Mouse (Mus musculus) lung, embryonic 14.5 days (tissue): ENCODE data around the gene Adgra1. TPM values are rescaled to one million over a fixed set of nuclear protein-coding genes. Genes with fewer than 3 reads are reported as not detected.

Experiments used
- ATAC-seq: fragments of 200-750 bp; cut with Nextera tagmentation; 2 replicates; pipeline ENCODE4 v1.8.0; 2017; ENCODE audit warnings: mild to moderate bottlenecking, moderate TSS enrichment, moderate library complexity; ENCODE audit not compliant: insufficient read depth
- DNase-seq: peaks from one replicate; pipeline ENCODE4 v3.0.0-alpha.2; 2015
- H3K27ac ChIP-seq: fragments of 300-500 bp; sonication (generic); 2 replicates; pipeline ENCODE4 v1.5.1; 2014; ENCODE audit warnings: low read depth, mild to moderate bottlenecking, moderate library complexity
- H3K27me3 ChIP-seq: fragments of 300-500 bp; sonication (generic); 2 replicates; pipeline ENCODE4 v1.6.1; 2014; ENCODE audit warnings: low read length, control low read depth; ENCODE audit not compliant: insufficient read depth
- H3K36me3 ChIP-seq: fragments of 300-500 bp; sonication (generic); 2 replicates; pipeline ENCODE4 v1.6.1; 2014; ENCODE audit warnings: control low read depth; ENCODE audit not compliant: insufficient read depth
- H3K4me1 ChIP-seq: fragments of 300-500 bp; sonication (generic); 2 replicates; pipeline ENCODE4 v1.6.1; 2014; ENCODE audit warnings: antibody characterized with exemption, control low read depth; ENCODE audit not compliant: insufficient read depth
- H3K4me2 ChIP-seq: fragments of 300-500 bp; sonication (generic); 2 replicates; pipeline ENCODE4 v1.6.1; 2014; ENCODE audit warnings: mild to moderate bottlenecking
- H3K4me3 ChIP-seq: fragments of 300-500 bp; sonication (generic); 2 replicates; pipeline ENCODE4 v1.5.1; 2014; ENCODE audit warnings: low read depth, low read length
- H3K9ac ChIP-seq: fragments of 300-500 bp; sonication (generic); 2 replicates; pipeline ENCODE4 v1.6.1; 2014
- H3K9me3 ChIP-seq: fragments of 300-500 bp; sonication (generic); 2 replicates; pipeline ENCODE4 v1.6.1; 2016; ENCODE audit warnings: low read depth, low read length, control low read depth
- CTCF ChIP-seq: IDR thresholded peaks from 2 replicates; pipeline ENCODE4 v1.5.1; 2016; ENCODE audit warnings: antibody characterized with exemption, low read depth
- WGBS: fragments of 180-500 bp; shearing (Covaris S2); extraction: QIAGEN DNeasy Blood & Tissue Kit; methylation state at CpG from one replicate; pipeline ENCODE4 v1.1.7; 2014; 5-methylcytosine and 5-hydroxymethylcytosine counted together
- polyA plus RNA-seq: library from polyadenylated mRNA; unstranded; fragments of >200 nt; fragmentation: Nextera tagmentation; extraction: Ambion mirVana; gene quantifications from 2 replicates; pipeline ENCODE4 v1.2.1, GENCODE M21; 2014

Adgra1 gene
- polyA plus RNA-seq, 1 experiment from 2014 or later: not detected

GRCm38 (mm10) chr7:139896796-139897195 is 62.8 kb downstream of the Adgra1 start:
- Histone ChIP-seq H3K9me3 (no peaks in the 10 kb centered on the region), H3K36me3 (no peaks in the 10 kb centered on the region), H3K27ac (no peak overlapping the region), H3K4me2 (no peak overlapping the region), H3K4me3 (no peak overlapping the region), H3K4me1 (no peaks in the 10 kb centered on the region), H3K27me3 (peaks cover 37% of the 10 kb centered on the region), H3K9ac (no peak overlapping the region)
- ATAC-seq (no peak), DNase-seq (no peak)
- WGBS: 73% methylated on average over 7 of the region's 7 CpGs
- no peak for TF ChIP-seq CTCF

DNA sequence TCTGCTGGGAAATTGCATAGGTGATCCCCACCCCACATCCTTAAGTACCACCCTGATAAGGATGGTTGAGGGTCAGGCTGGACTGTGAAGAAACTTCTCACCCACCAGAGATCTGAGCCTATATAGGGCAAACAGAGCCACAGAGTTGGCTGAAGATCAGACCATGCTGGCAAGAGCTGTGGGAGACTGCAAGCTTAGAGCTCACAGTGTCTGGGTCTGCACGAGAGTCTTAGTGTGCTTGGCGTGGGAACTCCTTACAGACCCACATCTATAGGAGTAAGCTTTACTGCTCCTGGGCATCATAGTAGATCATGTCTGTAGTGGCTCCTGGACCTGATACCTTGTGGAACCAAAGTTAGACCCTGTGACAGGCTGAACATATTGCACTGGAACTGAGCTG is 64.6 kb downstream of the Adgra1 start:
- Histone ChIP-seq H3K36me3 (no peaks in the 10 kb centered on the region), H3K27ac (no peak overlapping the region), H3K4me1 (no peaks in the 10 kb centered on the region), H3K9ac (no peak overlapping the region), H3K9me3 (no peaks in the 10 kb centered on the region), H3K27me3 (peaks cover 29% of the 10 kb centered on the region), H3K4me2 (no peak overlapping the region), H3K4me3 (no peak overlapping the region)
- ATAC-seq: no peak
- WGBS: 66% methylated on average over 2 of the region's 2 CpGs
- no peak for TF ChIP-seq CTCF
- DNase-seq: no peak

- H3K9me3 ChIP-seq: no peaks in the 10 kb centered on the region
- TF ChIP-seq CTCF: no peak
- 75% methylated on average over 7 of the region's 7 CpGs for WGBS
- no peak for ATAC-seq
- no peak overlapping the region for H3K4me3 ChIP-seq
- H3K27me3 ChIP-seq: peaks cover 20% of the 10 kb centered on the region
- no peak for DNase-seq
- H3K27ac ChIP-seq: no peak overlapping the region
- H3K36me3 ChIP-seq: no peaks in the 10 kb centered on the region
- no peaks in the 10 kb centered on the region for H3K4me1 ChIP-seq
- H3K4me2 ChIP-seq: no peak overlapping the region
- H3K9ac ChIP-seq: no peak overlapping the region
Measured at GRCm38 (mm10) chr7:139899505-139899904, 65.5 kb downstream of the Adgra1 start.

DNA sequence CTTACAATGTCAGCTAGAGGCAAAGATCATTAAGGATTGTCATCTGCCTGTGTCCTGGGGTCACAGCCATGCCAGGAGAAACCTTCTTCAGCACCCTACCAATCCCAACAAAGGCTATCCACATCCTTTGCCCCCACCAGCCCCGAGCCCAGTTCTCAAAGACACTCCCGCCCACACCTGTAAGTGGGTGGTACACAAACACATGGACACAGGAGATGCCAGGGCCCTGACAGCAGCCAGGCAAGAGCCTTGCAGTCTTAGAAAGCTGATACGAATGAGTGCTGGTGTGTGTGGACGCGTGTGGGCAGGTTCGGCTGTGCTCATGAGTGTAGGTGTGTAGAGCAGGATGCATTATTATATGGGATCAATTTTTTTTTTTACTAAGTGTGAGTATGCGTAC is 66.5 kb downstream of the Adgra1 start:
- no peak for ATAC-seq
- Histone ChIP-seq H3K4me1 (no peaks in the 10 kb centered on the region), H3K9ac (no peak overlapping the region), H3K27ac (no peak overlapping the region), H3K27me3 (peaks cover 10% of the 10 kb centered on the region), H3K4me3 (no peak overlapping the region), H3K9me3 (no peaks in the 10 kb centered on the region), H3K36me3 (no peaks in the 10 kb centered on the region), H3K4me2 (no peak overlapping the region)
- no peak for TF ChIP-seq CTCF
- 90% methylated on average over 7 of the region's 7 CpGs for WGBS
- no peak for DNase-seq

DNA sequence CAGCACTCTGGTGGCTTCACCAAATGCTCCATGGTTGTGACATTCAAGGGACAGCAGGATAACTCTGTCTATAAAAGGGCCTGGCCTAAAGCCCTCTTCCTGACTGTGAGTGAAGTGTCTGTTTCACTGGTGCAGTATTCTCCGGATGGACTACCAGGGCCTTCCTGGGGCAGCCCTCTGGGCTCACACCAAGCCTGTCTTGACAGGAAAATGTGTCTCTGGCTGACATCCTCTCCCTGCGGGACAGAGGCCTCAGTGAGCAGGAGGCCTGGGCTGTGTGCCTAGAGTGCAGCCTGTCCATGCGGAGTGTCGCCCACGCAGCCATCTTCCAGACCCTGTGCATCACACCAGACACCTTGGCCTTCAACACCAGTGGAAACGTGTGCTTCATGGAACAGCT is 66.9 kb downstream of the Adgra1 start:
- 73% methylated on average over 6 of the region's 6 CpGs for WGBS
- ATAC-seq: no peak
- Histone ChIP-seq H3K4me3 (no peak overlapping the region), H3K27ac (no peak overlapping the region), H3K36me3 (no peaks in the 10 kb centered on the region), H3K9ac (no peak overlapping the region), H3K4me1 (no peaks in the 10 kb centered on the region), H3K4me2 (no peak overlapping the region), H3K27me3 (peaks cover 6% of the 10 kb centered on the region; the same call in 1 of the 2 replicates), H3K9me3 (no peaks in the 10 kb centered on the region)
- no peak for TF ChIP-seq CTCF
- DNase-seq: no peak

DNA sequence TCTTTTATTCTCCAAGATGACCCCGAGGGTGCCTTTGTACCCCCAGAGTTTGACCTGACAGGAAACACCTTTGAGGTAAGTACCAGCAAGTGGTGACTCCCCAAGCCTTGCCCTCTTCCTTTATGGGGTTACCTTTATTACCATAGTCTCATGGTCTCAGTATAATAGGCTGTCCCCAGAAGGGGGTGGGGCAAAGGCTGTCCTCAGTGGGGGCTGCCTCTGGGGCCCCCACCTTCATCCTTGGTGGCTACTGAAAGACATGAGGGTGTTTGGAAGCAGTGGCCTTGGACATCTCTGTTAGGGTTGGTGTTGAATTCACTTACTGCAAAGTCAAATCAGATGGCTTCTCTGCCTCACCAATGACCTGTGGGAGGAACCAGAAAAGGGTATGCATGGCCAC is 68.0 kb downstream of the Adgra1 start:
- H3K36me3 ChIP-seq: no peaks in the 10 kb centered on the region
- no peaks in the 10 kb centered on the region for H3K27me3 ChIP-seq
- no peaks in the 10 kb centered on the region for H3K9me3 ChIP-seq
- ATAC-seq: no peak
- WGBS: 33% methylated on average over 1 of the region's 1 CpGs
- no peak for DNase-seq
- H3K9ac ChIP-seq: no peak overlapping the region
- H3K4me1 ChIP-seq: no peaks in the 10 kb centered on the region
- no peak overlapping the region for H3K27ac ChIP-seq
- TF ChIP-seq CTCF: no peak
- no peak overlapping the region for H3K4me2 ChIP-seq
- no peak overlapping the region for H3K4me3 ChIP-seq

DNA sequence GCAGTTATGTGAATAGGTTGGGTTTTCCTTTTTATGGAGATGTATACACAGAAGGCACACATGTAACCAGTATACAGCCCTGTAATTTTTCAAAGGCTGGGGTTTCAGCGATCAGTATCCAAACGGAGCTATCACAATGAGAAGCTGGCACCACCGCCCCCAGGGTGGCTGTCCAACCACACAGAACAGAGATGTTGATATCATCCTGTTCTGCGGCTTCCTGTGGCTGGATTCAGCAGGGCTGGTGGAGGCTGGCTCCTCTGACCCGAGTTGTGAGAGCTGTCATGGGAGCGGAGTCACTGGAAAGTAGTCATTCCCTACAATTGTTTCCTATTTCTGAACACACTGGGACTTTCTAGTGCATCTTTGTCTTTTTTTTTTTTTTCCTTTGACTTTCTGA is 71.3 kb downstream of the Adgra1 start:
- Histone ChIP-seq H3K4me3 (no peak overlapping the region), H3K4me1 (no peaks in the 10 kb centered on the region), H3K4me2 (no peak overlapping the region), H3K27me3 (no peaks in the 10 kb centered on the region), H3K9me3 (no peaks in the 10 kb centered on the region), H3K36me3 (no peaks in the 10 kb centered on the region), H3K27ac (no peak overlapping the region), H3K9ac (no peak overlapping the region)
- ATAC-seq (no peak), DNase-seq (no peak)
- no peak for TF ChIP-seq CTCF
- WGBS: 24% methylated on average over 6 of the region's 6 CpGs

DNA sequence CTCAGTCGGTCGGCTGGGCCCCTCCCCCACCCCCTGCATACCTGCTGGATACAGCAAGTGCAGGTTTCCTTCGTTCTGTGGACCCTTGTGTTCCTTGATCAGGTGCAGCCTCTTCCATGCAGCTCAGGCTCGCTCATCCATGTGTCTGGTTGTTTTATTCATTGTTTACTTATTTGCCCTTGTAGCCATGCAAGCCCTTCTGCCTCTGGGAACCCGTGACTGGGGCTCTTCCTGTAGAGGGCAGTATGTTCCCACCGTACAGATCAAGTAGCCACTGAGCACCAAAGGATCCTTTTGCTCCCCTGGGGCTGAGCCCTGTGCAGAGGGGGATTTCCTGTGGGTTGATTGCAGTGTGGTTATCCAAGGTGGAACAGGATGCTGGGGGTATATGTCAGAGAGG is 71.7 kb downstream of the Adgra1 start:
- peak; percentile 64 for TF ChIP-seq CTCF
- ATAC-seq: no peak
- no peaks in the 10 kb centered on the region for H3K9me3 ChIP-seq
- H3K4me2 ChIP-seq: no peak overlapping the region
- H3K27me3 ChIP-seq: no peaks in the 10 kb centered on the region
- peak; percentile 74 for DNase-seq
- H3K4me3 ChIP-seq: no peak overlapping the region
- WGBS: under 1% methylated on average over 6 of the region's 6 CpGs
- H3K9ac ChIP-seq: no peak overlapping the region
- no peak overlapping the region for H3K27ac ChIP-seq
- H3K4me1 ChIP-seq: no peaks in the 10 kb centered on the region
- H3K36me3 ChIP-seq: no peaks in the 10 kb centered on the region
